ENCODE assay signal across 25 mouse cellular contexts in genomic region chr13:90985417-90985816, GRCm38 (mm10).
DNase-seq lines count a peak whose midpoint lies in the region; ATAC-seq and TF ChIP-seq lines count a peak whose summit lies in the region.
"Had no signal": no experiment of that assay in that cellular context is flagged by ENCODE, and none has a peak within 500 bp of the region (broad histone marks: within the 10 kb centered on the region; RNA-seq: fewer than 3 reads in every experiment).

No protein-coding gene starts in this region.

- H3K9me3 ChIP-seq in midbrain, embryonic 16.5 days (replicated peaks; ENCODE audit: control insufficient read depth, low read length, poor library complexity, severe bottlenecking): 0 out of 2 replicates have a peak, but pooled peaks cover 2% of the 10 kb centered on the region
- H3K9me3 ChIP-seq: embryonic facial prominence, embryonic 10.5 days; embryonic facial prominence, embryonic 12.5 days; forebrain, embryonic 13.5 days; forebrain, embryonic 15.5 days; G1E had no signal

- no peak overlapping the region for H3K4me3 ChIP-seq in left cerebral cortex, adult 2 months
- H3K4me3 ChIP-seq in midbrain, embryonic 16.5 days (ENCODE audit: low read depth, low read length): no peak overlapping the region
- H3K4me3 ChIP-seq: embryonic facial prominence, embryonic 10.5 days; embryonic facial prominence, embryonic 12.5 days; forebrain, embryonic 13.5 days; forebrain, embryonic 15.5 days had no signal

- no peaks in the 10 kb centered on the region for H3K4me1 ChIP-seq in midbrain, embryonic 16.5 days (ENCODE audit: control insufficient read depth, insufficient read depth, low read length)
- H3K4me1 ChIP-seq: embryonic facial prominence, embryonic 10.5 days; embryonic facial prominence, embryonic 12.5 days; forebrain, embryonic 13.5 days; forebrain, embryonic 15.5 days had no signal

- intact Hi-C loops in left cerebral cortex, adult 2 months (cut with DNase I): no loop called here

- no peak for TF ChIP-seq CTCF in left cerebral cortex, adult 2 months (IDR thresholded peaks at IDR 0.05)

- no peak overlapping the region for H3K4me2 ChIP-seq in midbrain, embryonic 16.5 days (ENCODE audit: low read length)
- H3K4me2 ChIP-seq: embryonic facial prominence, embryonic 12.5 days; forebrain, embryonic 13.5 days; forebrain, embryonic 15.5 days had no signal

- H3K9ac ChIP-seq in midbrain, embryonic 16.5 days (ENCODE audit: low read depth, low read length): no peak overlapping the region
- H3K9ac ChIP-seq: embryonic facial prominence, embryonic 12.5 days; forebrain, embryonic 13.5 days; forebrain, embryonic 15.5 days had no signal

- WGBS in midbrain, embryonic 16.5 days: 94% methylated on average over 3 of the region's 3 CpGs

- H3K27ac ChIP-seq in left cerebral cortex, adult 2 months: peak overlapping the region; percentile 36; the same call in 1 of the 2 replicates
- no peak overlapping the region for H3K27ac ChIP-seq in midbrain, embryonic 16.5 days (ENCODE audit: low read length)
- H3K27ac ChIP-seq: embryonic facial prominence, embryonic 10.5 days; embryonic facial prominence, embryonic 12.5 days; forebrain, embryonic 13.5 days; forebrain, embryonic 15.5 days had no signal

- peak; percentile 80 for ATAC-seq in frontal cortex, adult (ENCODE audit: low TSS enrichment)
- ATAC-seq in midbrain, embryonic 16.5 days: no peak
- ATAC-seq: activated CD4-positive, CD25-positive, alpha-beta regulatory T cell, adult 4 months; CD4-positive, CD25-positive, alpha-beta regulatory T cell, adult 4 months; forebrain, embryonic 13.5 days; forebrain, embryonic 15.5 days; Patski had no signal

- H3K36me3 ChIP-seq in midbrain, embryonic 16.5 days (ENCODE audit: control insufficient read depth, insufficient read depth, low read length): no peaks in the 10 kb centered on the region
- H3K36me3 ChIP-seq: embryonic facial prominence, embryonic 10.5 days; embryonic facial prominence, embryonic 12.5 days; forebrain, embryonic 15.5 days; G1E had no signal

- DNase-seq in frontal cortex, adult 2 months (ENCODE audit: extremely low spot score in 1 of 2, low spot score in 1 of 2): no peak
- no peak for DNase-seq in left cerebral cortex, adult 2 months (ENCODE audit: extremely low spot score in 1 of 2, low spot score in 2 of 2)
- no peak for DNase-seq in left cerebral cortex, adult 9 months (ENCODE audit: low spot score in 2 of 2)
- DNase-seq in right cerebral cortex, adult 18-20 months: peak; percentile 17
- no peak for DNase-seq in right cerebral cortex, postnatal 10 days (ENCODE audit: low spot score in 2 of 2)
- DNase-seq: adrenal gland, adult 2 months; adrenal gland, postnatal 10 days; adrenal gland, postnatal 25 days; B cell, adult 2 months; cerebellum, adult 11-12 months; cerebellum, adult 2 months; cerebellum, adult 9-10 months; cerebellum, postnatal 10 days; cerebellum, postnatal 25 days had no signal

- H3K27me3 ChIP-seq in midbrain, embryonic 16.5 days (ENCODE audit: control insufficient read depth, insufficient read depth, low read depth, low read length): no peaks in the 10 kb centered on the region
- H3K27me3 ChIP-seq: CH12.LX; embryonic facial prominence, embryonic 12.5 days; forebrain, embryonic 13.5 days; forebrain, embryonic 15.5 days; Patski had no signal
